Mouse (Mus musculus) myocyte (in vitro differentiated cells): ENCODE measurements around the gene Diaph3.

Source experiments
- CEBPB ChIP-seq: IDR thresholded peaks from 2 replicates; pipeline ENCODE4 v1.6.1; 2011; ENCODE audit warnings: mild to moderate bottlenecking, moderate library complexity; ENCODE audit not compliant: poor library complexity, insufficient read depth, severe bottlenecking
- E2F4 ChIP-seq: IDR thresholded peaks from one replicate; pipeline ENCODE4 v1.6.1; 2011; ENCODE audit warnings: mild to moderate bottlenecking, control low read depth, moderate library complexity; ENCODE audit not compliant: insufficient read depth
- MAX ChIP-seq: IDR thresholded peaks from one replicate; pipeline ENCODE4 v1.6.1; 2011; ENCODE audit warnings: low read depth, mild to moderate bottlenecking, control low read depth
- MYOD1 ChIP-seq, 3 experiments: IDR thresholded peaks; one replicate each; pipeline ENCODE4 v1.6.1; 2011; ENCODE audit warnings: control low read depth in 2 of 3, low read depth in 2 of 3, mild to moderate bottlenecking in 2 of 3, moderate library complexity in 1 of 3; ENCODE audit not compliant: insufficient read length in 2 of 3, control insufficient read depth in 1 of 3
- MYOG ChIP-seq, 3 experiments: IDR thresholded peaks; one replicate each; pipeline ENCODE4 v1.6.1; 2011; ENCODE audit warnings: control low read depth in 2 of 3, low read depth in 2 of 3, mild to moderate bottlenecking in 2 of 3; ENCODE audit not compliant: insufficient read length in 2 of 3, control insufficient read depth in 1 of 3, insufficient read depth in 1 of 3
- POLR2A ChIP-seq: IDR thresholded peaks from one replicate; pipeline ENCODE4 v1.6.1; 2011; ENCODE audit warnings: low read depth, mild to moderate bottlenecking, control low read depth, moderate library complexity; ENCODE audit not compliant: insufficient read length
- POLR2AphosphoS2 ChIP-seq: IDR thresholded peaks from one replicate; pipeline ENCODE4 v1.6.1; 2011; ENCODE audit warnings: low read depth, control low read depth; ENCODE audit not compliant: insufficient read length
- REST ChIP-seq: IDR thresholded peaks from one replicate; pipeline ENCODE4 v1.6.1; 2011; ENCODE audit warnings: mild to moderate bottlenecking, control low read depth, moderate library complexity; ENCODE audit not compliant: insufficient read depth, insufficient read length
- SRF ChIP-seq: IDR thresholded peaks from one replicate; pipeline ENCODE4 v1.6.1; 2011; ENCODE audit warnings: low read depth; ENCODE audit not compliant: control insufficient read depth, insufficient read length
- TCF12 ChIP-seq: IDR thresholded peaks from one replicate; pipeline ENCODE4 v1.6.1; 2011; ENCODE audit warnings: mild to moderate bottlenecking, control low read depth; ENCODE audit not compliant: poor library complexity, insufficient read depth, severe bottlenecking
- TCF3 ChIP-seq: IDR thresholded peaks from one replicate; pipeline ENCODE4 v1.6.1; 2011; ENCODE audit warnings: low read depth, control low read depth; ENCODE audit not compliant: insufficient read length
- USF1 ChIP-seq: IDR thresholded peaks from one replicate; pipeline ENCODE4 v1.6.1; 2011; ENCODE audit warnings: low read depth, mild to moderate bottlenecking, control low read depth, moderate library complexity

GRCm38 (mm10) chr14:86692714-86693113, 448.3 kb downstream of the Diaph3 start:
- TF ChIP-seq POLR2A (no peak), MAX (no peak), MYOD1 (IDR thresholded peaks at IDR 0.05; ENCODE audit: control insufficient read depth in 1 of 3, insufficient read length in 2 of 3, low read depth in 2 of 3) (no peak), CEBPB (no peak), E2F4 (no peak), USF1 (no peak), REST (no peak), MYOG (IDR thresholded peaks at IDR 0.05; ENCODE audit: control insufficient read depth in 1 of 3, insufficient read depth in 1 of 3, insufficient read length in 2 of 3, low read depth in 2 of 3) (no peak), TCF12 (no peak), POLR2AphosphoS2 (no peak), TCF3 (no peak), SRF (no peak)
